Mouse (Mus musculus) urinary bladder, adult 18-20 months (tissue): ENCODE measurements around the gene Mroh8.
A peak's percentile ranks its signal among the peaks of the same experiment; 100 is the strongest.
"Not testable (repeated sequence)": the region's sequence is repeated elsewhere in the genome, so short reads cannot be mapped to it uniquely, and the experiment has no call there.

ENCODE experiments used
- DNase-seq, 2 experiments: peaks; one replicate each; pipeline ENCODE4 v3.0.0; 2022; ENCODE audit warnings: low spot score in 2 of 2, mixed read lengths in 2 of 2

Mroh8 gene

DNA sequence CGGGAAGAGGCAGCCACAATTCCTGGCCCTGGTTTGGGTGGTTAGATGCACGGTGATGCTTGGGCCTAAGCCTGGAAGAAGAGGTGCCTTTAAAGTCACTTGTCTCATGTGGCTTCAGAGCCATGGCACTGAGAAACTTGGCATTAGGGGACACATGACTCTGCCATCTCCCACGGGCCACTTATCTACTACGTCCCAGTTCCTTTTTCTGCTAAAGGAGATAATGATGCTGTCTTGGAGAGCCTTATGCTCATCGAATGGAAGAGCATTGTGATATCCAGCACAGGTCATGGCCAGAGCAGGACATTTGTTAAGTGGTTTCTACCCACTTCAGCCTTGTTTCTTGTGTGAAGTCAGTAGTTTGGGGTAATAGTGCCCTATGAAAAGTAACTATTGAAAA is 9.6 kb upstream of the Mroh8 start:
- DNase-seq, result no peak

DNA sequence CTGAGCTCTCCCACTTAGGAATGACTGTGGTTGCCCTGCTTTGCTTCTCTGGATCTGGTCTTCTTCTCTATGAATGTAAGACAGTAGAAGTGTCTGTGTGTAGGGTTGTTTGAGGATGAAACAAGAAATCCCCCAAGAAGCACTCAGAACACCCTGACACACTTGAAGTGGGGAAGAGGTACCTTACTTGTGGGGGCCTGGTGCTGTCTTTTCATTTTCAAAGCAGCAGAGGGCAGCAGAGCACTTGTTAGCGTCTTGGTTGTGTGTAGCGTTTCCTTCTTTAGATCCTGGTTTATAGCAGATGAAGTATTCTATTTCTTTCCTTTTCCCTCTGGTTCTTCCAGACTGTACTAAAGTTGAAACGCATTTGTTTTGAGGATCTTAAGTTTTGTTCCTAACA is 8.2 kb upstream of the Mroh8 start:
- DNase-seq, result peak in 1 of 2 experiments; percentile 10

DNA sequence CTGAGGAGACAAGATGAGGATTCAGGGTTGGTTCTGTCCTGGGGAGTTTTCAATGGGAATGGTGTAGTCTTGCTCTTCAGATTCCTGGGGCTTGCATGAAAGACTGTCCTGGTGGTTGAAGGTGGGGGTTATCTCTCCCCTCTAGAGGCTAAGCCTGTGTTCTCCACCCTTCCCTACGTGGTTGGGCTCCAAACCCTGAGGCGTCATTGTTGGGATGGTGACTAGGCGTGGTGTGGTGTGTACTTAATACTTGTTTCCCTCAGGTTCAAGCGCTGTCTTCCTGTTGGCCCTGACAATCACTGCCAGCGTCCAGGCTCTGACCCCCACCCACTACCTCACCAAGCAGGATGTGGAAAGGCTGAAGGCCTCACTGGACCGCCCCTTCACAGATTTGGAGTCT is 4.0 kb upstream of the Mroh8 start:
- no peak for DNase-seq

DNA sequence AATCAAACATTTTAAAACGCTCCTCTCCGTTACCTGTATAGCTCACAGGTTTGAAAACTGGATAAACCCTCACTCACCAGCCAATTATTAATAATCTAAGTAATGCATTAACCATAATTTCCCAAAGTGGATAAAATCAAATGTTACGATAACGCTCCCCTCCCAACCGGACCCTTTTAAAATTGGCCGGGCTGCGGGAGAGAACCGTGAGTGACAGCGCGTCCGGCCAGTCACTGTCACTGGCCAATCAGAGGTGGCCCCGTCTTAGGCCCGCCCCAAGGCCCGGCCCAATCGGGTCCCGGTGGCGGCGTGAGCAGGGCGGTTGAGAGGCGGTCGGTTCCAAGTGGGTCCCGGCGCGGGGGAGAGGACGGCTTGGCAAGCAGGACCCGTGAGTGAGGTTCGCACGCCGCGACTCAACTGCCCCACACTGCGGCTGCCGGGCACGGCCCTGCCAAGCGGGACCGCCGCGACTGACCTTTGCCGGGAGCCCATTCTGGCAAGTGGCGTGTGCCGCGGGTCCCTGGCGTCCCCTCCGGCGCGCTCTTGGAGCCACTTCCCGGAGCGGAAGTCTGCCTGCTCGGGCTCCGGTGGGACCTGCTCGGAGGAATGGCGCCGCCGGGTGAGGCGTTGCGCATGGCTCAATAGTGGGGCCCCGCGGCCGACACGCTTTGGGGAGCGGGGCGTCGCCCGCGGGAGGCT is 483 bp downstream of the Mroh8 start, which contains the start of gene Rpn2:
Rpn2 (plus strand) TSS at position 301 of the 699 bp plus-strand sequence.
- DNase-seq, result peak; percentile 93 to 97

DNA sequence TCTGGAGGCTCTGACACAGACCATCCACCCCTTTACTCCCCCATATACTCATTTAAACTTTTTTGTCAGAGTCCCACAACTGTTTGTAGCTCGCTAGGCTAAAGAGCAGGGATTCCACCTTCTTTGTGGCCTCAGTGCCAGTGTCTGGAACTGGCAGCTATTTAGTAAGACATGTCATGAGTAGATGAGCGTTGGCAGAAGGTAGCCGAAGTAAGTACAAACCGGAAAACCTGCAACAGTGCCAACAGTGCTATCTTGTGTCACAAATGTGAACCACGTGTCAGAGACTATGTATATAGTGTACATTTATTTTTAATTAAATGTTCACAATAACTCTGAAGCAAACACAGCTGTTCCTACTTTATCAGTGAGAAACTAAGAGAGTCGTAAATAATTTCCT is 15.5 kb downstream of the Mroh8 start:
- no peak for DNase-seq

DNA sequence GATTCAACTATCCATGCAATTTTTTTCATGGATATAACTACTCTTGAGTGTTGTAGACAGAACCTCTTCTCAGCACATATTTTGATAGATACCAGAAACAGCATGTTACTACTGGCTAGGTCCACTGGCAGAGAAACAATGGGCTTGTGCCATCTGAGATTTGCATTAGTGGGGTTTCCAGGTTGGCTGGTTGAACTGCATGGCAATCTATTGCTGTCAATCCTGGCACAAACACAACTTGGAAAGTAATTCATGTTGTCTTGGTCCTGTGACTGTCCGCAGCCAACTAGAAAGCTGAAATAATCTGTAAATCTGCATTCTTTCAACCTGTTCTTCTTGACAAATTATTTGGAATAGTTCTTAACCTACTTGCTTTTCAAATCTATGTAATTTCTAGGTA is 16.2 kb downstream of the Mroh8 start:
- no peak for DNase-seq

DNA sequence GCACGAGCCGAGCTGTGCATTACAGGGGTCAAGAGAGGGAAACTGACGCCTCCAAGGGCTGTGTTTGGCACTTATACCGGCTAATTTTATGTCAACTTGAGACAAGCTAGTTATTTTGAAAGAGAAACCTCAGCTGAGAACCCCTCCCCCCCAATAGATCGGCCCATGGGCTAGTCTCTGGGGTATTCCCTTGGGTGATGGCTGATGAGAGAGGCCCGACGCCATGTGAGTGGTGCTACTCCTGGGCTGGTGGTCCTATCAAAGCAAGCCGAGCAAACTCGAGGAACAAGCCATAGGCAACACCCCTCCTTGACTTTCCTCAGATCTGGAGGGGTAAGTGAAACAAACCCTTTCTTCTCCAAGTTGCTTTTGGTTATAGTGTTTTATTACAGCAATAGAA is 16.8 kb downstream of the Mroh8 start:
- no peak for DNase-seq

DNA sequence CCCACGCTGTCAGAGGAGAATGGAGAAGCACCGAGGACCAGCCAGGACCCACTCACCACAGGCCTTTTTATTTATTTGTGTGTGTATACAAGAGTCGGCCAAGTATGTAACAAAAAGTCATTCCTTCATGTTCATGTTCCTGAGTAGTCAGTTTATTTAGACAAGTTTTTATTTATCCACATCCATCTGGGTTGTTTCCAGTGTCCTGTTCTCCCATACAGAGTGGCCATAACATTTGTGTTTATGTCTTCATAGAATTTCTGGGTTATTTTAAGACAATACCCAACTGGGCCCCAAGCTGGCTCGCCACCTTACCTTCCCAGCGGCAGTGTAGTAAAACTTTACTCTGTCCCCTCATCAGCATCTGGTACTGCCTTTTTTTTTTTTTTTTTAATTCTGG is 17.4 kb downstream of the Mroh8 start:
- DNase-seq, result no peak

DNA sequence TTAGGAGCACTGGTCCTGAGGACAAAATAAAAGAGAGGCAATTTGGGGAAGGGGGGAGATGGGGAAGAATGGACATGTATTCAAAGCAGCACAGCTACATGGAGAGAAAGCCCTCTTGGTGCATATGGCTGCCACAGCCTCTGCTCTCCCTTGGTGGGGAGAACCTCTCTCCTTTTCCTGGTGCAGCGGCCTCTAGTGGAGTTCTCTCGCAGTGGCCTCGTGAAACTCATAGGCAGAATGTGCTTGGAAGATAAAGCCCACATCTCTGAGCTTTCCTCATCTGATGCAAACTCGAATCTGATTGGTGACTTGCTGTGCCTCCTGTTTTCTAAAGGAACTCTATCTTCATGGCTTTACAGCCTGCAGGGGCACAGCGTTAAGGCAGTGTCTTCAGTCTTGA is 19.6 kb downstream of the Mroh8 start:
- peak in 1 of 2 experiments; percentile 43 for DNase-seq

DNA sequence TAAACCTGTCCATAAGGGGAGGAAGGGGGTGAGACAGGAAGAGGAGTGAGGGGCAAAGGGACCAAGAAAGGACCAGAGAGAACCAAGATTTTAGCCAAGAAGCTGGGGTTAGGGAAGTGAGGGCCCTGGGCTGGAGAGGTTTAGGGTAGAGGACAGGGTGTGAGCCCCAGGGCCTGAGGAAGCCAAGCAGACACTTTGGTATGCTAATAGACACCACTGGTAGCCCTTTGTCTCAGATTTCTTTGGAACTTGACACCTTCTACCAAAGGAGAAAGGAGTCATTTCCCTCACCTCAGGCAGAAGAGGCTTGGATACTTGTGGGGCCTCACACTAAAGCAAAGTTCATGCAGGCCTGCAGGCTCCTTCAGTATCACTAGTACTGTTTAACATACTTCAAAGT is 31.2 kb downstream of the Mroh8 start:
- no peak for DNase-seq

DNA sequence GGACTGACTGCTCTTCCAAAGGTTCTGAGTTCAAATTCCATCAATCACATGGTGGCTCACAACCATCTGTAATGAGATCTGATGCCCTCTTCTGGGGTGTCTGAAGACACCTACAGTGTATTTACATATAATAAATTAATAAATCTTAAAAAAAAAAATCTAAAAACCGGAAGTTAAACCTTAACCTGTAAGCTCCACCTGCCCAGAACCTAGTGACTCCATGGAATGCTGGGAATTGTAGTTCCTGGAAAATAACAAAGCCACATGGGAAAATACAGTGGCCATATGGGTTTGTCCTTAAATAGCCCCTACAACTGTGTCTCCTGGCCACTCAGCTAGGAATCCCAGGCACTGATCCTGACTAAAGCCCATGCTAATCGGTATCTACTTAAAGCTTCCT is 33.7 kb downstream of the Mroh8 start:
- DNase-seq, result no peak

DNA sequence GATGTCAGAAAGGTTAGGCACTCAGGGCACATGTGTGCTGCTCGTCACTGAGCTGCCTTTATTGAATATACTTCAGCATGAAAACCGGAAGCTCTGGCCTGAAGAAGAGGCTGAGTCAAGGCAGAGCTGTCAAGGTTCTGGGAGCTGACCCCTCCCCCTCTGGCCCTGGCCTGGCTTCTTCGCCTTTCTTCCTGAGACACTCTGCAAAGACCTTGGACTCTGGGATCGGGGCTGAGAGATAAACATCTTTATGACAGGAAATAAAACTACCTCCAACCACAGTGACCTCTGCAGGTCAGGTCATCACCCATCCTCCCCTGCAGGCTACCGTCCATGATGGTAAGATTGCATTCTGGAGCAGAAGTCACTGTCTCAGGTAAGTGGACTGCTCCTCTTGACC is 34.3 kb downstream of the Mroh8 start:
- DNase-seq, result no peak

DNA sequence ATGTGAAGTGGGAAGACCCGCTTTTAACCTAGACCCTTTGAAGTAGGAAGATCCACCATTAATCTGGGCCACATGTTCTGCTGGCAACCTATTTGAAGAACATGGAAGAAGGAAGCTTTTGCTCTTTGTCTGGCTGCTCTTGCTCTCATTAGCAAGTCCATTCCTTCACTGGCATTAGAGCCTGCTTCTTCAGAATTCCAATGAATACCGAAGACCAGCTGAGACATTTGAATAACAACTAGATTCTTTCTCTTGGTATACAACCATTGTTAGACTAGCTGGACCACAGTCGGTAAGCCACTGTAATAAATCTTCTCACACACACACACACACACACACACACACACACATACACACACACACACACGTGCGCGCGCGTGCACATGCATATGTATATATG is 43.4 kb downstream of the Mroh8 start:
- no peak for DNase-seq

DNA sequence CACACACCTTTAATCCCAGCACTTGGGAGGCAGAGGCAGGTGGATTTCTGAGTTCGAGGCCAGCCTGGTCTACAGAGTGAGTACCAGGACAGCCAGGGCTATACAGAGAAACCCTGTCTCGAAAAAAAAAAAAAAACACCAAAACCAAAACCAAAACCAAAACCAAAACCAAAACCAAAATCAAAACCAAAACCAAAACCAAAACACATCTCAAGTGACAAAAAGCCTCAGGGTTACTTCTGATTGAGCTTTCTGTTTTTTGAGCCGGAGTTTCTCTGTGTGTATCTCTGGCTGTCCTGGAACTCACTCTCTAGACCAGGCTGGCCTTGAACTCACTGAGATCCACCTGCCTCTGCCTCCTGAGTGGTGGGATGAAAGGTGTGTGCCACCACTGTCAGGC is 57.4 kb downstream of the Mroh8 start:
- DNase-seq, result not testable (repeated sequence)

DNA sequence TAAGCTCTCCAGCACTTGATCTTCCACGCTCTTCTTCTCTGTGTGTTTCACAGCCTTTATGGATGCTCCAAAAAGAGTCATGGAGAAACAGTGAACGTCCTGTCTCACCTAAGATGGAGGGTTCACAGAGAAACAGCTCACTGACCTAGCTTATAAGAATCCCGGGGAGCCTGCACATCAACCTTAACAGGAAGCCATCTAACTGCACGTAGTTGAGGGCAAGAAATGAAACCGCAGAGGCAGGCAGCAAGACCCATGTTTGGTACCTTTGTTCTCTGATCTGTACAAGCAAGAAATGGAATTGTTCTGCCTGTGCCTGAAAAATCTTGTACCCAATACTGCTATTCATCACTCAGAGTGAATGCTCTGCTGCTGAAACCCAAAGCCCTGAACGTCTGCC is 59.2 kb downstream of the Mroh8 start:
- DNase-seq, result no peak

DNA sequence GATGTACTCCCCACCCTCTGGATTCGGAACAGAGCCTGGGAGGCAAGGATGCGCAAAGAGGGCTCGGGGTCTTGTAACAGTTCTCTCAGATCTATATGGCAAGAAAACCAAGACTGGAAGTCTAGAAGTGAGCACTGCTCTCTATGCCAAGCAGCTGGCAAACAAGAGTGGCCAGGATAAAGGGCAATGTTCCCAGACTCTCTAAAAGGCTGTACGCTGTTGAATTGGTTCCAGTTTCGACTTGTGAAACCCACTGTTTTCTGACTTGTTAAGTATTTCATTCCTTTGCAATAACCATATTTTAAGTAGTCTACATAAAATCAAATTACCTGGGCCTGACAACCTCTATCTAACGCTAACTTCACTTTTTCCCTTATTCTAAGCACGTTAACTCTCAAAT is 67.6 kb downstream of the Mroh8 start:
- no peak for DNase-seq

DNA sequence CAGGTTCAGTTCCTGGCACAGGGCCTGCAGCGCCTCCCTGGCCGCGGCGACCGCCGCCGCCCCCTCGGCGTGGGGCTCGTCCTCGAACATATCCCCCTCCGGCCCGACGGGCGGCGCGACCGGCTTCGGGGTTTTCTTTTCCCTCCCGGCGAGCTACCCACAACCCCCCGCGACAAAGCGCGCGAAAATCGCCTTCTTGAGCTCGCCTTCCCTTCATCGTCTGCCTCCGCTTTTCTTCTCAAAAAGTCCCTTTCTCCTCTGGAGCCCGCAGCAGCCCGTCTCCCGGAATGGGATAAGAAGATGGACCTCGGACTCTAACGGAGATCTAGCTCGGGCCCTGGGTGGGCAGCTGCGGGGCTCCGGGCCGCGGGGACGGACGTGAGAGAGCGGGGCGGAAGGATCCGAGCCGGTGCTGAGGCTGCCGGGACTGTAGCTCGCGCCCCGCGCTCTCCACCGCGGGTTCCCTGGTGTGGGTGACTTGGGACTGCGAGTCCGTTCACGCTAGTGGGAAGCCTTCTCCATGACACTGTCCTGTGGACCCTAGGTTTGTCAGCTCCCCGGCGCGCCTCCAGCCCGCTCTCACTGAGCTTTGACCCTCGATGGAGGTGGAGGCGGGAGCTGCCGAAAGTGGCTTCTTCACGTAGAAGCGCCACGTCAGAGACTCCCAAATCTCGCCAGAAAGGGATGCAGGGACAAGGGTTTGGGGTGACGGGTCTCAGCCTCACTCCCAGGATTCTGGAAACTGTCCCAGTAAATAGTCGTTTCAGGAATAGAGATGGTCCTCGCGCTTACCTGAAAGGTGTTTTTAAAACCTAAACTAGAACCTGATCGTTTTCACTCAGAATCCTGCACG is 74.8 kb downstream of the Mroh8 start, which contains the start of gene Rbl1:
Rbl1 (minus strand) TSS at position 169 of the 853 bp plus-strand sequence.
- DNase-seq, result peak; percentile 79 to 96

DNA sequence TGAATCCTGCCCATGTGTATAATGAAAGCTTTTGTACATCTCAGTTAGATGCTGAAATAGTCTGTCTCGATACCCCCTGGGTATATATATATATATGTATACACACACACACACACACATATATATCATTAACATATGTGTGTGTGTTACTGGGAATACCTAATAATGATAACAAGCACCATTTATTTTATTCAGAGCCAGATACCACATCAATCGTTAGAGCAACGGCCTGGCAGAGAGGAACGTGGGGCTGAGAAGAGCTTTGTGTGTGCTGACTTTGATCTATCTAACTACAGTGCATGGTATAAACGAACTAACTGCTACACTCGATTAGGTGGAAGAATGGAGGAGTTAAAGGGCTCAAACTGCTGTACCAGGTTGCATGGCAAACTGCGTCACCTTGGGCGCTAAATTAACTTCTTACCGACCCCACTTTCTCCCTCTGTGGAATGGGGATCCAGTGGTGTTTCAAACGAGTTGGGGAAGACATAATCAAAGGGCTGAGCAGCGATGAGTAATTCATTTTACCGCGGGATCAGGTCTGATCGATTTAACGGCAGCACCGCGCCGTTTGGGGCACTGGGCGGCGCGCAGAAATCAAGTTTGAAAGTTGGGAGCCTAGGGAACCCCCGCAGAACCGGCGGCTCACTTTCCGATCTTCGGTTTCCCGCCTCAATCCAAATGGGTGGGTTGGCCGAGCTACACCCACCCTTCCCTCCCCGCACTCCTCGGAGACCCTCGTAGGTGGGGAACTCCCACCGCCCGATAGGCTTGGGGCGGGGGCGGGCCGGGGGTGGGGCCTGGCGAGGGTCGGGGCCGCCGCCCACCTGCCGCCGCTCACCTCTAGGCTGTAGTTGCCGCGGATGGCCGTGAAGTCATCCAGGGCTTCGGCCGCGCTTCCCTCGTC is 75.6 kb downstream of the Mroh8 start:
- peak; percentile 6 to 37 for DNase-seq

DNA sequence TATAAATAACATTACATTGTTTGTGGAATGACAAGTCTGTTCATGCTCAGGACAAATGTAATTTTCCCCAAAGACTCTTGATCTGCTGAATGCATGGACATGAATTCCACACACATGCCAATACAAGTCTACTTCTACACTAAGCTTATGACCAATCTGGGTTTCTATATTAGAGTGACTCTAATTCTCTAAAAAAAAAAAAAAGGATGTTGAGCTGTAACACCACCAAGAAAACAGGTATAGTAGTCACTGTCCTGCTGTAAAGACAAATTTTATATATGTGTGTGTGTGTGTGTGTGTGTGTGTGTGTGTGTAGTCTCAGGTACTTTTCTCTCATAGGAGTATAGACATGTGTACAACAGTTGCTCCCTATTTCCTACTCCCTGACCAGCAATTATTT is 76.3 kb downstream of the Mroh8 start:
- no peak for DNase-seq

DNA sequence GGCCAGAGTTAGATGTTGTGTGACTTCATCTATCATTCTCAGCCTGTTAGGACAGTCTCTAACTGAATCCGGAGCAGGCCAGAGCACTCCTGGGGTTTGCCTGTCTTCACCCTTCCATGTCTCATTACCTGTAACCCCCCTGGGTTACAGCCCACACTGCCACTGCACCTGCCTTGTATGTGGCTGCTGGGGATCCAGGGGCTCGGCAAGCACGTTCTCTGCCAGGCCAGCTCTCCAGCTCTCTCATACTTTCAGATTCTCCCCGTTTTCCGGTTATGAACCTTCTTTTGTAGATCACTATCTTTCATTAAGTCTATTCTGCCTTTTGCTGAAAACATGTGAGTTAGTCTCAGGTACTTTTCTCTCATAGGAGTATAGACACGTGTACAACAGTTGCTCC is 77.0 kb downstream of the Mroh8 start:
- DNase-seq, result peak in 1 of 2 experiments; percentile 7

DNA sequence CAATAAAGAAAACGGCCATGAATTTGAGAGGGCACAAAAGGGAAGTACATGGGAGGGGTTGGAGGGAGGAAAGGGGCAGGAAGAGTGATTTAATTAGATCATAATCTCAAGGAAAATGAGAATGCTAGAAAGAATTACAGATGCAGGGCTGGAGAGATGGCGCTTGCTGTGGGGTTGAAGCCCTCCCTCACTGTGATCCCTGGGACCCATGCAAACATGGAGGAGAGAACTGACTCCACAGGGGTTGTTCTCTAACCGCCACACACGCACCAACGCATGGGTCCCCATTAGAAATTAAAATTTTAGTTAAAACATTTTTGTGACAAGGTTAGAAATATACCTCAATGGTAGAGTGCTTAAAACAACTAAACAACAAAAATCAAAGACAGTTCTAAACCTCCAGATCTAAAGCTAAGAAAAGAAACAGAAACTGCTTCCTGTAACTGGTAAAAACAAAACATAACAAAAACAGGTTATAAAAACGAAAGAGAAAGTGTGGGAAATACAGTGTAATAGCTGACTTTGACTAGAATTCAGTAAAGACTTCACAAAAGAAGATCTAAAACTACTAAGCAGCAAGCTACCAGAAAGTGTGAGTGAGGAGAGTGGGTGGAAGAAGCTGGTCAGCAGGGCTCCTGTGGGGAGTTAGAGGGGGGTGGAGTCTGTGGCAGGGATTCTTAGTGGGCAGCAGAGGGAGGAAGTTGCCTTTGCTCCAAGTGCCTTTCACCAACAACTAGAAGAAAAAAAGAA is 78.1 kb downstream of the Mroh8 start:
- peak; percentile 6 to 17 for DNase-seq
